Mouse (Mus musculus) E14TG2a.4 (cell line): ENCODE measurements at regions not wholly inside any gene's neighbourhood (a gene's known extent, or its start where the extent isn't known, plus 50 kb on each side); places are given as distances from the start of the nearest gene placed in this dataset.

Experiments
- CTCF ChIP-seq: conservative IDR thresholded peaks from 2 replicates; pipeline ENCODE4 v1.5.1; 2014; ENCODE audit warnings: low read length
- NANOG ChIP-seq: IDR thresholded peaks from 2 replicates; pipeline ENCODE4 v1.6.1; 2014; ENCODE audit warnings: borderline replicate concordance, low read length, mixed read lengths

DNA sequence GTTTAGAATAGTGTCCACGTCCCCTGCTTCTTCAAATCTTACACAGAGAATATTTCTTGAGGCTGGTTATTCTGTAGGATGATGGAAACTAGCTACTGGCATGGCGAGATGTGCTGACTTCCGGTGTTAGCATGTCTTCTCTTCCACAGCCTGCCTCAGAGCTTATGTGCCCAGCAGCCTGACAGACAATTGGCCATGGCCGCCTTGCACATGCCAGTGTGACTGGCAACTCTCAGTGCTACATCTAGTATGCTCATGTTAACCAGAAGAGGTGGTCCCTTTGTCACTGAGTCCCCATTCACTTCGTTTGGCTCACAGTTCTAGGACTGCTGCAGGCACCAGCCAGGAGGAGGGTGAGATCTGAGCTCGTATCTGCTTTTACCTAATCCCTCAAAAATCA, 367.0 kb upstream of the Npvf start:
- no peak for TF ChIP-seq CTCF
- no peak for TF ChIP-seq NANOG
